Mouse (Mus musculus): Measurements from ENCODE around the gene Zswim3. TPM values are rescaled to one million over a fixed set of nuclear protein-coding genes. Genes with fewer than 3 reads are reported as not detected.

The Zswim3 gene
- polyA plus RNA-seq, 1 experiment from 2014 or later: 12.9 TPM

GRCm38 (mm10) chr2:164767812-164768540, 36.9 kb upstream of the Zswim3 start:
- WGBS: 94% methylated on average over 15 of the region's 15 CpGs
- Histone ChIP-seq H3K9ac (ENCODE audit: low read length) (no peak overlapping the region), H3K4me2 (ENCODE audit: low read depth) (no peak overlapping the region), H3K36me3 (ENCODE audit: control insufficient read depth, insufficient read depth, low read length) (peaks cover 10% of the 10 kb centered on the region), H3K27ac (ENCODE audit: low read depth, low read length) (no peak overlapping the region), H3K4me3 (ENCODE audit: low read depth, low read length) (no peak overlapping the region), H3K4me1 (ENCODE audit: control insufficient read depth, insufficient read depth, low read length) (peaks cover 18% of the 10 kb centered on the region), H3K27me3 (ENCODE audit: control insufficient read depth, insufficient read depth, low read length) (no peaks in the 10 kb centered on the region), H3K9me3 (ENCODE audit: control insufficient read depth, low read length) (no peaks in the 10 kb centered on the region)
- no peak for ATAC-seq (ENCODE audit: insufficient read depth, low FRiP score, low TSS enrichment)
- DNase-seq (ENCODE audit: low spot score): no peak

GRCm38 (mm10) chr2:164769258-164770037, 35.5 kb upstream of the Zswim3 start, which contains the start of gene Ube2c:
Gene Ube2c (plus strand): TSS chr2:164769898.
- H3K4me2 ChIP-seq (ENCODE audit: low read depth): peak within 1 kb of the TSS; percentile 86
- DNase-seq (ENCODE audit: low spot score) (peak; percentile 99), ATAC-seq (ENCODE audit: insufficient read depth, low FRiP score, low TSS enrichment) (peak; percentile 99)
- H3K36me3 ChIP-seq (ENCODE audit: control insufficient read depth, insufficient read depth, low read length): peaks cover 10% of the 10 kb centered on the region
- H3K27ac ChIP-seq (ENCODE audit: low read depth, low read length): peak within 1 kb of the TSS; percentile 60; the same call in 1 of the 2 replicates
- peak within 1 kb of the TSS; percentile 97 for H3K4me3 ChIP-seq (ENCODE audit: low read depth, low read length)
- no peaks in the 10 kb centered on the region for H3K9me3 ChIP-seq (ENCODE audit: control insufficient read depth, low read length)
- 2% methylated on average over 53 of the region's 53 CpGs for WGBS
- H3K4me1 ChIP-seq (ENCODE audit: control insufficient read depth, insufficient read depth, low read length): peaks cover 18% of the 10 kb centered on the region
- peak within 1 kb of the TSS; percentile 89 for H3K9ac ChIP-seq (ENCODE audit: low read length)
- no peaks in the 10 kb centered on the region for H3K27me3 ChIP-seq (ENCODE audit: control insufficient read depth, insufficient read depth, low read length)

DNA sequence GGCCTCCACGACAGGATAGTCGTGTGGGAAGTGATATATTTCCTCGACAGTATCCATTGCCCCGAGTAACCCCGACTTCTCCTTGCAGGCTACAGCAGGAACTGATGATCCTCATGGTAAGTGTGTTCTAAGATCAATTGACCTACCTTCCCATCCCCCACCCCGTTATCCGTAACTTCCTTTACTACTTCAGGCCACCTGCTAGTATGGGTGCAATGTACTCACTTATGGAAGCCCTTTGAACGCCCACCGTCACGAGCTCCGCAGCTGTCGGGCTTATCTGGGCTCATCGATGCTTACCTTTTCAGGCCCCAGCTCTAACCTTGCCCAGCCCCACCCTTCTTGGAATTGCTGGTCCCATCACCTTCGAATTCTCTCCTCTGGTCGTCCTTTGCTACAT, 34.6 kb upstream of the Zswim3 start:
- ATAC-seq (ENCODE audit: insufficient read depth, low FRiP score, low TSS enrichment): no peak
- Histone ChIP-seq H3K36me3 (ENCODE audit: control insufficient read depth, insufficient read depth, low read length) (peaks cover 8% of the 10 kb centered on the region), H3K4me1 (ENCODE audit: control insufficient read depth, insufficient read depth, low read length) (peaks cover 18% of the 10 kb centered on the region), H3K9me3 (ENCODE audit: control insufficient read depth, low read length) (no peaks in the 10 kb centered on the region), H3K9ac (ENCODE audit: low read length) (peak overlapping the region; percentile 89), H3K27me3 (ENCODE audit: control insufficient read depth, insufficient read depth, low read length) (no peaks in the 10 kb centered on the region), H3K4me2 (ENCODE audit: low read depth) (peak overlapping the region; percentile 86), H3K27ac (ENCODE audit: low read depth, low read length) (peak overlapping the region; percentile 60; the same call in 1 of the 2 replicates), H3K4me3 (ENCODE audit: low read depth, low read length) (peak overlapping the region; percentile 97)
- 4% methylated on average over 15 of the region's 15 CpGs for WGBS
- no peak for DNase-seq (ENCODE audit: low spot score)

DNA sequence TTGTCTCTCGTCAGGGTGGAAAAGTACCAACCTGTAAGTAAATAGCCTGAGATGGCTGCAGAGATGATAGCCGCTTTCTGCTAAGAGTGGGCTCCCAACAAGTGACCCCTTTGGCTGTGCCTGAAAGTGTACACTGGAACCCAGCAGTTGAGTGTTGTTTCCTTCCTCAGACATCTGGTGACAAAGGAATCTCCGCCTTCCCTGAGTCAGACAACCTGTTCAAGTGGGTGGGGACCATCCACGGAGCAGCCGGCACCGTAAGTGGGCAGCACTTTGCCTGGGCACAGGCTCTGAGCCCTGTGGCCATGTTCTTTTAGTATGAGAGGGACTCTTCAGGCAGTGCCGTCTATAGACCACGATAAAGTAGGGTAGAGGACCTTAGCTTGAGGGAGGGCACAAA, 33.8 kb upstream of the Zswim3 start:
- Histone ChIP-seq H3K27ac (ENCODE audit: low read depth, low read length) (no peak overlapping the region), H3K36me3 (ENCODE audit: control insufficient read depth, insufficient read depth, low read length) (peaks cover 8% of the 10 kb centered on the region)
- 89% methylated on average over 8 of the region's 8 CpGs for whole genome bisulfite sequencing

GRCm38 (mm10) chr2:164773229-164773988, 31.5 kb upstream of the Zswim3 start:
- Histone ChIP-seq H3K4me1 (ENCODE audit: control insufficient read depth, insufficient read depth, low read length) (peaks cover 18% of the 10 kb centered on the region), H3K27me3 (ENCODE audit: control insufficient read depth, insufficient read depth, low read length) (no peaks in the 10 kb centered on the region), H3K9me3 (ENCODE audit: control insufficient read depth, low read length) (no peaks in the 10 kb centered on the region), H3K27ac (ENCODE audit: low read depth, low read length) (no peak overlapping the region), H3K36me3 (ENCODE audit: control insufficient read depth, insufficient read depth, low read length) (peaks cover 5% of the 10 kb centered on the region; the same call in 1 of the 2 replicates), H3K9ac (ENCODE audit: low read length) (no peak overlapping the region), H3K4me2 (ENCODE audit: low read depth) (no peak overlapping the region), H3K4me3 (ENCODE audit: low read depth, low read length) (no peak overlapping the region)
- ATAC-seq (ENCODE audit: insufficient read depth, low FRiP score, low TSS enrichment) (no peak), DNase-seq (ENCODE audit: low spot score) (no peak)
- 79% methylated on average over 14 of the region's 14 CpGs for WGBS

More for the DNA sequence above, 33.8 kb upstream of the Zswim3 start:
- DNase-seq (ENCODE audit: low spot score): no peak
- H3K27me3 ChIP-seq (ENCODE audit: control insufficient read depth, insufficient read depth, low read length): no peaks in the 10 kb centered on the region
- no peak for ATAC-seq (ENCODE audit: insufficient read depth, low FRiP score, low TSS enrichment)
- peak overlapping the region; percentile 97 for H3K4me3 ChIP-seq (ENCODE audit: low read depth, low read length)
- H3K4me2 ChIP-seq (ENCODE audit: low read depth): peak overlapping the region; percentile 86
- H3K9ac ChIP-seq (ENCODE audit: low read length): peak overlapping the region; percentile 89; the same call in 1 of the 2 replicates
- peaks cover 18% of the 10 kb centered on the region for H3K4me1 ChIP-seq (ENCODE audit: control insufficient read depth, insufficient read depth, low read length)
- H3K9me3 ChIP-seq (ENCODE audit: control insufficient read depth, low read length): no peaks in the 10 kb centered on the region

GRCm38 (mm10) chr2:164773989-164774364, 30.9 kb upstream of the Zswim3 start:
- H3K27ac ChIP-seq (ENCODE audit: low read depth, low read length): no peak overlapping the region
- DNase-seq (ENCODE audit: low spot score) (no peak), ATAC-seq (ENCODE audit: insufficient read depth, low FRiP score, low TSS enrichment) (no peak)
- no peak overlapping the region for H3K4me2 ChIP-seq (ENCODE audit: low read depth)
- H3K9ac ChIP-seq (ENCODE audit: low read length): no peak overlapping the region
- H3K27me3 ChIP-seq (ENCODE audit: control insufficient read depth, insufficient read depth, low read length): no peaks in the 10 kb centered on the region
- peaks cover 18% of the 10 kb centered on the region for H3K4me1 ChIP-seq (ENCODE audit: control insufficient read depth, insufficient read depth, low read length)
- peaks cover 5% of the 10 kb centered on the region; the same call in 1 of the 2 replicates for H3K36me3 ChIP-seq (ENCODE audit: control insufficient read depth, insufficient read depth, low read length)
- H3K4me3 ChIP-seq (ENCODE audit: low read depth, low read length): no peak overlapping the region
- no peaks in the 10 kb centered on the region for H3K9me3 ChIP-seq (ENCODE audit: control insufficient read depth, low read length)
- WGBS: 90% methylated on average over 5 of the region's 5 CpGs

GRCm38 (mm10) chr2:164776130-164776529, 28.8 kb upstream of the Zswim3 start:
- Histone ChIP-seq H3K4me2 (ENCODE audit: low read depth) (no peak overlapping the region), H3K27ac (ENCODE audit: low read depth, low read length) (no peak overlapping the region), H3K27me3 (ENCODE audit: control insufficient read depth, insufficient read depth, low read length) (no peaks in the 10 kb centered on the region), H3K9me3 (ENCODE audit: control insufficient read depth, low read length) (no peaks in the 10 kb centered on the region), H3K4me1 (ENCODE audit: control insufficient read depth, insufficient read depth, low read length) (peaks cover 9% of the 10 kb centered on the region), H3K36me3 (ENCODE audit: control insufficient read depth, insufficient read depth, low read length) (peaks cover 5% of the 10 kb centered on the region; the same call in 1 of the 2 replicates), H3K9ac (ENCODE audit: low read length) (no peak overlapping the region), H3K4me3 (ENCODE audit: low read depth, low read length) (no peak overlapping the region)
- no peak for DNase-seq (ENCODE audit: low spot score)
- WGBS: 89% methylated on average over 6 of the region's 6 CpGs
- ATAC-seq (ENCODE audit: insufficient read depth, low FRiP score, low TSS enrichment): no peak

- Histone ChIP-seq H3K27ac (ENCODE audit: low read depth, low read length) (no peak overlapping the region), H3K27me3 (ENCODE audit: control insufficient read depth, insufficient read depth, low read length) (no peaks in the 10 kb centered on the region), H3K36me3 (ENCODE audit: control insufficient read depth, insufficient read depth, low read length) (peaks cover 3% of the 10 kb centered on the region; the same call in 1 of the 2 replicates), H3K9me3 (ENCODE audit: control insufficient read depth, low read length) (no peaks in the 10 kb centered on the region), H3K9ac (ENCODE audit: low read length) (no peak overlapping the region), H3K4me1 (ENCODE audit: control insufficient read depth, insufficient read depth, low read length) (peaks cover 3% of the 10 kb centered on the region; the same call in 1 of the 2 replicates), H3K4me2 (ENCODE audit: low read depth) (no peak overlapping the region), H3K4me3 (ENCODE audit: low read depth, low read length) (0 out of 2 replicates have a peak overlapping the region, but pooled peaks have one; percentile 1)
- DNase-seq (ENCODE audit: low spot score) (no peak), ATAC-seq (ENCODE audit: insufficient read depth, low FRiP score, low TSS enrichment) (no peak)
- WGBS: 61% methylated on average over 17 of the region's 17 CpGs
These were observed 28.1 kb upstream of the Zswim3 start for GRCm38 (mm10) chr2:164776801-164777200.
